Mouse (Mus musculus) embryonic facial prominence, embryonic 11.5 days (tissue): ENCODE data around the gene Cyp4v3. TPM values are rescaled to one million over a fixed set of nuclear protein-coding genes. Genes with fewer than 3 reads are reported as not detected.

Experiments
- ATAC-seq: fragments of 200-750 bp; cut with Nextera tagmentation; replicated peaks from 2 replicates; pipeline ENCODE4 v1.8.0; 2017; ENCODE audit warnings: low read depth; ENCODE audit not compliant: insufficient number of reproducible peaks, low FRiP score, low TSS enrichment
- DNase-seq: peaks from one replicate; pipeline ENCODE4 v3.0.0-alpha.2; 2015; ENCODE audit warnings: low spot score
- H3K27ac ChIP-seq: fragments of 300-500 bp; sonication (generic); replicated peaks from 2 replicates; pipeline ENCODE4 v1.5.1; 2014; ENCODE audit warnings: mild to moderate bottlenecking, low read depth, low read length, control low read depth
- H3K27me3 ChIP-seq: fragments of 300-500 bp; sonication (generic); 2 replicates; pipeline ENCODE4 v1.6.1; 2014; ENCODE audit warnings: mild to moderate bottlenecking, low read length, moderate library complexity, mixed read lengths; ENCODE audit not compliant: control insufficient read depth, insufficient read depth
- H3K36me3 ChIP-seq: fragments of 300-500 bp; sonication (generic); replicated peaks from 2 replicates; pipeline ENCODE4 v1.6.1; 2014; ENCODE audit warnings: low read depth, mild to moderate bottlenecking, low read length, moderate library complexity, mixed read lengths; ENCODE audit not compliant: control insufficient read depth, insufficient read depth
- H3K4me1 ChIP-seq: fragments of 300-500 bp; sonication (generic); 2 replicates; pipeline ENCODE4 v1.6.1; 2014; ENCODE audit warnings: low read length, mixed read lengths; ENCODE audit not compliant: control insufficient read depth, insufficient read depth
- H3K4me2 ChIP-seq: fragments of 300-500 bp; sonication (generic); 2 replicates; pipeline ENCODE4 v1.6.1; 2014; ENCODE audit warnings: low read depth, mild to moderate bottlenecking, control low read depth, low read length, moderate library complexity
- H3K4me3 ChIP-seq: fragments of 300-500 bp; sonication (generic); 2 replicates; pipeline ENCODE4 v1.5.1; 2014; ENCODE audit warnings: low read depth, low read length, control low read depth
- H3K9ac ChIP-seq: fragments of 300-500 bp; sonication (generic); replicated peaks from 2 replicates; pipeline ENCODE4 v1.6.1; 2014; ENCODE audit warnings: mild to moderate bottlenecking, control low read depth, low read length
- H3K9me3 ChIP-seq: fragments of 300-500 bp; sonication (generic); replicated peaks from 2 replicates; pipeline ENCODE4 v1.6.1; 2016; ENCODE audit warnings: mild to moderate bottlenecking, low read length, inconsistent platforms, mixed read lengths; ENCODE audit not compliant: control insufficient read depth
- WGBS: fragments of 180-500 bp; shearing (Covaris S2); extraction: QIAGEN DNeasy Blood & Tissue Kit; methylation state at CpG from one replicate; pipeline ENCODE4 v1.1.7; 2014; 5-methylcytosine and 5-hydroxymethylcytosine counted together
- polyA plus RNA-seq: library from polyadenylated mRNA; unstranded; fragments of >200 nt; fragmentation: Nextera tagmentation; extraction: Ambion mirVana; gene quantifications from 2 replicates; pipeline ENCODE4 v1.2.1, GENCODE M21; 2014

The Cyp4v3 gene
- polyA plus RNA-seq, 1 experiment from 2014 or later = 2.0 TPM

DNA sequence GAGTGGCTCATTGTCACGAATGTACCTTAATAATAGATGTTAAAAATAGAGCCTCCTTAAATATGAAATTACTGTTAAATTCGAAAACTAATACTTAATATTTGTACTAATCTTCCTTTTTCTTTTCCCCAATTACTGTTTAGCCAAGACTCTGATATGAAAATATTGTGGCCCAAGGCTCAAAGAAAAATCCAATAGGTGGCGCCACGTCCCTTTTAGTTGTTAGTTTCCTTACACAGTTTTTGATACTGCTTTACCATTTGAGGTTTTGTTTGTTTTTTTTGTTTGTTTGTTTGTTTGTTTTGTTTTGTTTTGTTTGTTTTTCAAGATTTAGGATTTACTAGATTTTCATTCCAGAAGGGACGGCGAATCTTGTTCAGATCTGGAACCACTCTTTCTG, 29.3 kb upstream of the Cyp4v3 start:
- WGBS = 55% methylated on average over 6 of the region's 6 CpGs
- Histone ChIP-seq H3K36me3 (no peaks in the 10 kb centered on the region), H3K4me1 (no peaks in the 10 kb centered on the region), H3K4me2 (no peak overlapping the region), H3K27ac (no peak overlapping the region), H3K4me3 (no peak overlapping the region), H3K27me3 (no peaks in the 10 kb centered on the region), H3K9me3 (no peaks in the 10 kb centered on the region), H3K9ac (no peak overlapping the region)
- ATAC-seq (no peak), DNase-seq (peak; percentile 49)

DNA sequence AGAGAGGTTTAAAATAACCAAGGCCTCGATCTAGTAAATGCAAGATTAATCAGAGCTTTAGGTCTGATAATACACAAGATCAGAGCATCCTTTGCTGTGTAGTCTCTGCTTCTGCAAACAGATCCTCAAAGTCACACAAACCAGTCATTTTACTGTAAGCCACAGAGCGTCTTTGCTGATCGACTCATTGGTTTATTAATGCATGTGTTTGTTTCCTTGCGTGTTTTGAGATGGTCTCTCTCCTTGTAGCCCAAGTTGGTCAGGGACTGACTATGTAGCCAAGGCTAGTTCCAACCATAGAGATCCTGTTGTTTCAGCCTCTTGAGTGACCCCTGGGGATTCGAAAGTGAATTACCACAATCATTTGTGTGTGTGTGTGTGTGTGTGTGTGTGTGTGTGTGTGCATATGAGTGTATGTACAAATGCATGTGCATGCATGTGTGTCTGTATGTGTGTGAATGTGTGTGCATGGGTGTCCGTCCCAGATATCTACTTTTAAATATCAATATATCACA, 26.1 kb upstream of the Cyp4v3 start:
- WGBS = 80% methylated on average over 6 of the region's 6 CpGs
- DNase-seq = peak; percentile 51
- H3K4me3 ChIP-seq = no peak overlapping the region
- H3K27me3 ChIP-seq = no peaks in the 10 kb centered on the region
- H3K4me1 ChIP-seq = no peaks in the 10 kb centered on the region
- no peaks in the 10 kb centered on the region for H3K36me3 ChIP-seq
- H3K4me2 ChIP-seq = no peak overlapping the region
- ATAC-seq = no peak; the same call in 1 of the 2 replicates
- H3K9ac ChIP-seq = peak overlapping the region; percentile 87; the same call in 1 of the 2 replicates
- no peaks in the 10 kb centered on the region for H3K9me3 ChIP-seq
- H3K27ac ChIP-seq = no peak overlapping the region

DNA sequence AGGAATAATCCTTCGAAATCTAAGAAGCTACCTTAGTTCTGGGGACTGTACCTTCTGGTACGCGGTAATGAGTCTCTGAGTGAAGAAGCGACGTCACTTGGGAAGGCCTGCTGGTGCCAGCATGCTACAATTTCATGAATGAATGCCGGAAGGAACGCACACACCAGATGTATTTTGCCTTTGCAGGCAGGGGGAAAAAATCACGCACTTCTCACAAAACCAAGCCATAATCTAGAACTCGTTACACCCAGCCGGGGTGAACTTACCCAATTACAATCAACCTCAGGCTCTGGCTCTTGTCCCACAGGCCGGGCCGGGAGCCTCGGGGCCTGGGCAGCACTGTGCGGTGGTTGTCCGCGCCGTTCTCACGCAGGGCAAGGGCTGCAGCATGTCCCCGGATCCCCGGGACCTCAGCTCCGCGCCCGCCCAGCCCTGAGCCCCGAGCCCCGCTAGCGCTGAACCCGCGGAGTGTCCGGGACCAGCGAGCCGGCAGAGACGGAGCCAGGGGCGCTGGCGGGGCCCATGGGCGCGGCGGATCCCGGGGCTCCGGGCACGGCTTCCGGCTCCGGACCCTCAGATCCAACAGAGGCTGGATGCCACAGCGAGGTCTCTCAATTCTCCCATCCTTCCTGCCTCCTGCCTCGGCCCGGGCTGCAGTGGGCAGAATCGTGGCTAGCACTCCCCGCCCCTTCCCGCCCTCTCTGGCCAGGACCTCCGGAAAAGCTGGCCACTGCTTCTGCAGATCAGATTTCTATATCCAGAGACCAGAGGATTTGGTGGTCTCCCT, 25.3 kb upstream of the Cyp4v3 start:
- Histone ChIP-seq H3K36me3 (no peaks in the 10 kb centered on the region), H3K9me3 (no peaks in the 10 kb centered on the region), H3K9ac (peak overlapping the region; percentile 87), H3K27ac (no peak overlapping the region), H3K4me2 (peak overlapping the region; percentile 91), H3K4me3 (peak overlapping the region; percentile 65), H3K4me1 (no peaks in the 10 kb centered on the region), H3K27me3 (no peaks in the 10 kb centered on the region)
- ATAC-seq (peak; percentile 81), DNase-seq (peak; percentile 45)
- WGBS = 3% methylated on average over 49 of the region's 49 CpGs

DNA sequence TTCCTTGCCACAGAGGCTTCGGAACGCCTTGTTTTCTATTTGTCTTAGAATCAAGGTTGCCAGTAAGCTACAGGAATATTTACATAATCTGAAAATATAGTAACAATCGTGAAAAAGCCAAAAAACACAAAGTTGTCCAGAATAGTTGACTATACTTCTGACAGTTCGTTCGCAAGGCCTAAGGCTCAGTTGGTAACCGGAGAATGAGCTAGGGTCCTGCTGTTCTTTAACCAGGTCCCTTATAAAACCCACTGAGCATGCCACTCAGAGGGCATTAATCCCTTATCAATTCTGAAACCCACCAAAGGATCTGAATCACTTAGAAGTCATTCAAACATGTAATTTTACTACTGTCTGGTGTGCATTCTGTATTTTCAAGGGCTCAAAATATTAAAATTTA, 22.8 kb upstream of the Cyp4v3 start:
- DNase-seq (no peak), ATAC-seq (no peak)
- 87% methylated on average over 6 of the region's 6 CpGs for whole genome bisulfite sequencing

DNA sequence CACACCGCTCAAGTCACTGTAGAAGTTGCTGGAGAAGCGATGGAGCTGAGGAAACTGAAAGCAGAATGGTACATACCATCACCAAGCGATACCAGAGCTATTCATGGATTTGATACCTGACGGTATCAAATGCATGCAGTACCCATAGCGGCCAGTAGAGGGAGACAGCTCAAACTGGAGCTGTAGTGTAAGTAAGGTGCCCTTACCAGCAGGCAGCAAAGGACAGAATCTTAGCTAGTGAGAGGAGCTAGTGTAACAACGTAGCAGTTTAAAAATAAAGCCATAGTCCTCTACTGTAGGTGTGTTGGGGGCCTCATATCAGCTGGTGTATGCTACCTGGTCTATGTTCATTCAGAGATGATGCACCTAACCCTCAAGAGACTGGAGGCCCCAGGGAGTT, 12.0 kb upstream of the Cyp4v3 start:
- no peak overlapping the region for H3K27ac ChIP-seq
- H3K4me3 ChIP-seq = no peak overlapping the region
- WGBS = 18% methylated on average over 6 of the region's 6 CpGs
- H3K27me3 ChIP-seq = no peaks in the 10 kb centered on the region
- no peaks in the 10 kb centered on the region for H3K36me3 ChIP-seq
- no peaks in the 10 kb centered on the region for H3K9me3 ChIP-seq
- no peak overlapping the region for H3K4me2 ChIP-seq
- no peak overlapping the region for H3K9ac ChIP-seq
- H3K4me1 ChIP-seq = no peaks in the 10 kb centered on the region
- ATAC-seq = peak; percentile 67; the same call in 1 of the 2 replicates
- DNase-seq = peak; percentile 90

More for the DNA sequence above, 22.8 kb upstream of the Cyp4v3 start:
- no peak overlapping the region for H3K4me2 ChIP-seq
- H3K4me3 ChIP-seq = no peak overlapping the region
- no peaks in the 10 kb centered on the region for H3K36me3 ChIP-seq
- H3K9ac ChIP-seq = no peak overlapping the region
- no peak overlapping the region for H3K27ac ChIP-seq
- H3K4me1 ChIP-seq = no peaks in the 10 kb centered on the region
- no peaks in the 10 kb centered on the region for H3K27me3 ChIP-seq
- no peaks in the 10 kb centered on the region for H3K9me3 ChIP-seq

DNA sequence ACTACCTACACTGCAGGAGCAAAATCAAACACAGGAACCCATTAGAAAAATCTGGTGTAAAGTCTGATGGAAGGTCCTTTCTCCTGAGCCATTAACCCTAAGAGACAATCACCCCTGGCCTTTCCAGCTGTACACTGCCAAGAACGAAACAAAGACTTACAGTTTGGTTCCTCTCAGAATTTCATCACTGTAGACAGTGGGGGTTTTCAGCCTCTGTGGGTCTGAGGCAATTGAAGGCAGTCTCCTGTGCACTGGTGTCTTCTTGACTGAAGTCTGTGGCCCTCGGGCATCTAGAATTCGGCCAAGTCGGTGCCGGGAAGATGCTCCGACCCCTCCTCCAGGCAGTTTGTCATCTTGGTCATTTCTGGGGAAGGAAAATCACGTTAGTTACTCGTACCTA, 11.3 kb upstream of the Cyp4v3 start:
- Histone ChIP-seq H3K36me3 (no peaks in the 10 kb centered on the region), H3K4me1 (no peaks in the 10 kb centered on the region), H3K27me3 (no peaks in the 10 kb centered on the region), H3K27ac (no peak overlapping the region), H3K4me3 (no peak overlapping the region), H3K9me3 (no peaks in the 10 kb centered on the region), H3K9ac (no peak overlapping the region), H3K4me2 (no peak overlapping the region)
- ATAC-seq (no peak), DNase-seq (no peak)
- 87% methylated on average over 8 of the region's 8 CpGs for WGBS

DNA sequence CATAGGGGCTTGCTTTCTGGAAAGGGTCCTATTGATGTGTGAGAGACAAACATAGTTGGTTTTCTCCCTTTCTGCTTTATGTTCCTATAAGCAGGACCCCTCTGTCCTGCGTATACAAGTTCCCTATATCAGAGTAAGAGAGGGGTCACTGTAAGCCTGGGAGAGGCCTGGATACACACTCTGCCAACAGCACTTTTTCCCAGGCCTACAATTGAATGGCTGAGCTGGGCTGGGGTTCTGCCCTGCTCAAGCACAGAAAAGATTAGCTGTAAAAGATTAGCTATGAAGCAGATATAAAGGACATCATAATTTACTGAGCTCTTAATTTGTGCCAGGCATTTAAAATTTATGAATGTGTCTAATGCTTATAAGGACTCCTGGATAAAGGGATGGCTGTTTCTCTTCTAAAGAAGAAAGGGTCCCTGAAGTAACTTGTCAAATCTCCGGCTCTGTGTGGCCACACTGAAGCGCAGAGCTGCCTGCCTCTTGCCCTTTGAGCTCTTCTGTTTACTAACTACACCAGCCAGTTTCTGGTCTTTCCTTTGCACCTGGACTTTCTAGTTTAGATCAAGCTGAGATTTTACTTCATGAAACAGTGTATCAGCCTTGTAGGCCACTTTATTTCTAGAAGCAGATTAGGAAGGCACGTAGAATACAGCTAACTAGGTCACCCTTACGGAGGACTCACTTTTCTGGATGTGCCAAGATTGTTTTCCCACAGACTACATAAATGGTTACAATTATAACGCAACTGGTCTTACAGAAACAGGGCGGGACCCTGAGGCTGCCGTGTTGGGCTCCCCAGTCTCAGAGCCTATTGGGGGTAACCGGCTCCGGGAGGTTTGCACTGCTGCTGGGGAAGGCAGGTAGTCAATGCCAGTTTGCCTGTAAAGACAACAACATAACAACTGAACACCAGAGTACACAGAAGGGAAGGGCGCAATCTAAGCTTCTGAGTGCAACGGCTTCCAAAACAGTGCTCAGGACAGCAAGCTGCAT, 8.9 kb upstream of the Cyp4v3 start:
- no peak overlapping the region for H3K27ac ChIP-seq
- H3K36me3 ChIP-seq = no peaks in the 10 kb centered on the region
- WGBS = 90% methylated on average over 12 of the region's 12 CpGs
- no peaks in the 10 kb centered on the region for H3K27me3 ChIP-seq
- H3K9me3 ChIP-seq = no peaks in the 10 kb centered on the region
- no peak overlapping the region for H3K4me2 ChIP-seq
- ATAC-seq (no peak), DNase-seq (no peak)
- no peak overlapping the region for H3K9ac ChIP-seq
- H3K4me3 ChIP-seq = no peak overlapping the region
- H3K4me1 ChIP-seq = no peaks in the 10 kb centered on the region
